Mouse (Mus musculus): Measurements from ENCODE around the gene Cops3. TPM values are rescaled to one million over a fixed set of nuclear protein-coding genes. Genes with fewer than 3 reads are reported as not detected.
A peak's percentile ranks its signal among the peaks of the same experiment; 100 is the strongest.

The Cops3 gene
- polyA plus RNA-seq, 1 experiment, result 43.1 TPM

GRCm38 (mm10) chr11:59804409-59805110, 35.1 kb downstream of the Cops3 start:
- no peak overlapping the region for H3K27ac ChIP-seq (ENCODE audit: insufficient read depth, low read depth, low read length)
- no peak for TF ChIP-seq POLR2A (IDR thresholded peaks at IDR 0.05; ENCODE audit: borderline replicate concordance, low read depth, low read length)
- no peak for TF ChIP-seq CTCF (IDR thresholded peaks at IDR 0.05; ENCODE audit: low read depth, low read length)
- peaks cover 19% of the 10 kb centered on the region for H3K4me1 ChIP-seq (ENCODE audit: control insufficient read depth, insufficient read depth, low read length)
- no peak overlapping the region for H3K4me3 ChIP-seq (ENCODE audit: insufficient read depth, low read length)

- peaks cover 17% of the 10 kb centered on the region for H3K4me1 ChIP-seq (ENCODE audit: control insufficient read depth, insufficient read depth, low read length)
- no peak overlapping the region for H3K27ac ChIP-seq (ENCODE audit: insufficient read depth, low read depth, low read length)
- TF ChIP-seq POLR2A (IDR thresholded peaks at IDR 0.05; ENCODE audit: borderline replicate concordance, low read depth, low read length), result no peak
- no peak overlapping the region for H3K4me3 ChIP-seq (ENCODE audit: insufficient read depth, low read length)
Measured at GRCm38 (mm10) chr11:59803516-59803915, 36.1 kb downstream of the Cops3 start.

GRCm38 (mm10) chr11:59801881-59802280, 37.8 kb downstream of the Cops3 start:
- TF ChIP-seq POLR2A (IDR thresholded peaks at IDR 0.05; ENCODE audit: borderline replicate concordance, low read depth, low read length) (no peak), CTCF (IDR thresholded peaks at IDR 0.05; ENCODE audit: low read depth, low read length) (no peak)
- H3K27ac ChIP-seq (ENCODE audit: insufficient read depth, low read depth, low read length), result no peak overlapping the region
- no peak overlapping the region for H3K4me3 ChIP-seq (ENCODE audit: insufficient read depth, low read length)
- peaks cover 6% of the 10 kb centered on the region for H3K4me1 ChIP-seq (ENCODE audit: control insufficient read depth, insufficient read depth, low read length)

- no peak overlapping the region for H3K27ac ChIP-seq (ENCODE audit: insufficient read depth, low read depth, low read length)
- no peak for TF ChIP-seq POLR2A (IDR thresholded peaks at IDR 0.05; ENCODE audit: borderline replicate concordance, low read depth, low read length)
- no peak for TF ChIP-seq CTCF (IDR thresholded peaks at IDR 0.05; ENCODE audit: low read depth, low read length)
- no peak overlapping the region for H3K4me3 ChIP-seq (ENCODE audit: insufficient read depth, low read length)
- no peaks in the 10 kb centered on the region for H3K4me1 ChIP-seq (ENCODE audit: control insufficient read depth, insufficient read depth, low read length)
Measured at GRCm38 (mm10) chr11:59800412-59800811, 39.2 kb downstream of the Cops3 start.

GRCm38 (mm10) chr11:59793390-59793789, 46.2 kb downstream of the Cops3 start:
- Histone ChIP-seq H3K4me3 (ENCODE audit: insufficient read depth, low read length) (no peak overlapping the region), H3K27ac (ENCODE audit: insufficient read depth, low read depth, low read length) (no peak overlapping the region), H3K4me1 (ENCODE audit: control insufficient read depth, insufficient read depth, low read length) (no peaks in the 10 kb centered on the region)
- no peak for TF ChIP-seq CTCF (IDR thresholded peaks at IDR 0.05; ENCODE audit: low read depth, low read length)
- TF ChIP-seq POLR2A (IDR thresholded peaks at IDR 0.05; ENCODE audit: borderline replicate concordance, low read depth, low read length), result no peak

- no peak for TF ChIP-seq POLR2A (IDR thresholded peaks at IDR 0.05; ENCODE audit: borderline replicate concordance, low read depth, low read length)
- TF ChIP-seq CTCF (IDR thresholded peaks at IDR 0.05; ENCODE audit: low read depth, low read length), result no peak
- Histone ChIP-seq H3K4me1 (ENCODE audit: control insufficient read depth, insufficient read depth, low read length) (no peaks in the 10 kb centered on the region), H3K4me3 (ENCODE audit: insufficient read depth, low read length) (no peak overlapping the region), H3K27ac (ENCODE audit: insufficient read depth, low read depth, low read length) (no peak overlapping the region)
Measured at GRCm38 (mm10) chr11:59789311-59789710, 50.3 kb downstream of the Cops3 start.

- TF ChIP-seq POLR2A (IDR thresholded peaks at IDR 0.05; ENCODE audit: borderline replicate concordance, low read depth, low read length) (no peak), CTCF (IDR thresholded peaks at IDR 0.05; ENCODE audit: low read depth, low read length) (no peak)
- Histone ChIP-seq H3K27ac (ENCODE audit: insufficient read depth, low read depth, low read length) (no peak within 1 kb of the TSS), H3K4me1 (ENCODE audit: control insufficient read depth, insufficient read depth, low read length) (no peaks in the 10 kb centered on the region), H3K4me3 (ENCODE audit: insufficient read depth, low read length) (peak within 1 kb of the TSS; percentile 57)
Measured at GRCm38 (mm10) chr11:59787199-59787781, 52.3 kb downstream of the Cops3 start, which contains the start of gene Pld6. Pld6 (minus strand) TSS chr11:59787645.

- TF ChIP-seq CTCF (IDR thresholded peaks at IDR 0.05; ENCODE audit: low read depth, low read length) (no peak), POLR2A (IDR thresholded peaks at IDR 0.05; ENCODE audit: borderline replicate concordance, low read depth, low read length) (no peak)
- no peak overlapping the region for H3K27ac ChIP-seq (ENCODE audit: insufficient read depth, low read depth, low read length)
- no peaks in the 10 kb centered on the region for H3K4me1 ChIP-seq (ENCODE audit: control insufficient read depth, insufficient read depth, low read length)
- peak overlapping the region; percentile 57 for H3K4me3 ChIP-seq (ENCODE audit: insufficient read depth, low read length)
Measured at GRCm38 (mm10) chr11:59786444-59787198, 53.0 kb downstream of the Cops3 start.

- Histone ChIP-seq H3K27ac (ENCODE audit: insufficient read depth, low read depth, low read length) (no peak overlapping the region), H3K4me1 (ENCODE audit: control insufficient read depth, insufficient read depth, low read length) (no peaks in the 10 kb centered on the region), H3K4me3 (ENCODE audit: insufficient read depth, low read length) (no peak overlapping the region)
- no peak for TF ChIP-seq CTCF (IDR thresholded peaks at IDR 0.05; ENCODE audit: low read depth, low read length)
Measured at GRCm38 (mm10) chr11:59783591-59783990, 56.0 kb downstream of the Cops3 start.

GRCm38 (mm10) chr11:59782091-59782590, 57.5 kb downstream of the Cops3 start:
- Histone ChIP-seq H3K27ac (ENCODE audit: insufficient read depth, low read depth, low read length) (no peak overlapping the region), H3K4me1 (ENCODE audit: control insufficient read depth, insufficient read depth, low read length) (no peaks in the 10 kb centered on the region), H3K4me3 (ENCODE audit: insufficient read depth, low read length) (no peak overlapping the region)
- TF ChIP-seq POLR2A (IDR thresholded peaks at IDR 0.05; ENCODE audit: borderline replicate concordance, low read depth, low read length) (no peak), CTCF (IDR thresholded peaks at IDR 0.05; ENCODE audit: low read depth, low read length) (no peak)

Measured in bone marrow macrophage, adult 2 months (primary cell).